Mouse (Mus musculus): ENCODE data around the gene Polr2b. TPM values are rescaled to one million over a fixed set of nuclear protein-coding genes. Genes with fewer than 3 reads are reported as not detected.

Gene Polr2b
- total and polyA plus RNA-seq, 3 experiments: 25.4 to 34.5 (median 34.1) TPM

- Histone ChIP-seq H3K4me3 (no peak overlapping the region), H3K9ac (ENCODE audit: low read depth, low read length) (no peak overlapping the region), H3K4me1 (ENCODE audit: control insufficient read depth, insufficient read depth, low read length) (peaks cover 14% of the 10 kb centered on the region), H3K36me3 (ENCODE audit: control insufficient read depth, insufficient read depth, low read length) (no peaks in the 10 kb centered on the region; the same call in 1 of the 2 replicates), H3K27me3 (ENCODE audit: control insufficient read depth, insufficient read depth, low read length) (no peaks in the 10 kb centered on the region), H3K27ac (peak overlapping the region; percentile 93; the same call in 1 of the 2 replicates), H3K79me2 (replicated peaks; ENCODE audit: control insufficient read depth, insufficient read depth, low read length) (no peaks in the 10 kb centered on the region)
- peak; percentile 84 to 90 for DNase-seq
- intact Hi-C loops (cut with DNase I): loop anchor here (1.0 kb wide), 2 partner anchors 106 to 111 kb away; no protein-coding TSS in a partner anchor
- TF ChIP-seq POLR2A (IDR thresholded peaks at IDR 0.05; ENCODE audit: insufficient read depth, low read depth, low read length) (no peak), CTCF (IDR thresholded peaks at IDR 0.05) (peak; percentile 100; the same call in 1 of the 2 replicates), EP300 (IDR thresholded peaks at IDR 0.05; ENCODE audit: insufficient read depth, low read depth, low read length) (peak; percentile 59; the same call in 1 of the 2 replicates)
- 17% methylated on average over 16 of the region's 16 CpGs for WGBS
These were observed 44.4 kb downstream of the Polr2b start for GRCm38 (mm10) chr5:77354361-77354787.

DNA sequence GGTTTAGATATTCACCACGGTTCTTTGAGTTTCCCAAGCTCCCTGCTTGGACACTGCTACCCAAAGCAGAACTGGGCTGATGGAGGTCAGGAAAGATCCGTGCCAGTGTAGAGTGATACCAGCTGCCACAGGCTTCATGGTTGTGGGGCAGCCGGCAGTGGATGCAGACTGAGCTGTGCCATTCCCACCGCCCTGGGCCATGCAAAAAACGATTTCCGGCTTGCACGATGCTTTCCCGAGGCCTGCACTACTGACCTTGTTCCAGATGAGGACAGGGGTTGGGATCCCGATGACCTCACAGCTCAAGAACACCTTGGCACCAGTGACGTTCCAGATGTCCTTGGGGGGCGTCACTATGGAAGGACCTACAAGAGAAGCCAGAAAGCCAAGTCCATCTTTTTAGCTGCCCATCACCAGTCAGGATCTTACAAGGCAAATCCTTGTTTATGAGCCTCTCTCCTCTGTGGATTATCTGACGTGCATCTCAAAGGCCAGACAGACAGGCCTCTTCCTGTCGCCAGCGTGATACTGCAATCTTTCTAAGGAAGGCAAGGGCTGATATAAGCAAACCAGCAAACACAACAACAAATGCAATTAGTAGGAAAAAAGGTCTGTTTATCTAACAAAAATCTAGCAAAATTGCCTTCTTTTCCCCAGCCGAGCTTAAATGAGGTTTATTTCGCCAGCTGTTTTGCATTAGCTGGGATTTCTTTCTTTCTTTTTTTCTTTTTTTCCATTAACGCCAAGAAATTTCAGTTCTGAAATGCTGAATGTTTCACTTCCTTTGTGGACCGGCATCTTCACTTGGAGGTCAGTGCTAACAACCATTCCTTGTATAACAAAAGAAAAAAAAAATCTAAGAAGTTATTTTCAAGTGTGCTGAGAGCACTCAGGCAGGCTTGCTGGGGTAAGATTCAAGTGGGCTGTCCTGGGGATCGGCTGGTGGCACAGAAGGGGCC, 45.6 kb downstream of the Polr2b start:
- no peak for TF ChIP-seq CTCF (IDR thresholded peaks at IDR 0.05)
- Histone ChIP-seq H3K9ac (ENCODE audit: low read depth, low read length) (peak overlapping the region; percentile 33; the same call in 1 of the 2 replicates), H3K27me3 (ENCODE audit: control insufficient read depth, insufficient read depth, low read length) (no peaks in the 10 kb centered on the region), H3K27ac (peak overlapping the region; percentile 93), H3K4me3 (no peak overlapping the region), H3K79me2 (replicated peaks; ENCODE audit: control insufficient read depth, insufficient read depth, low read length) (no peaks in the 10 kb centered on the region), H3K4me1 (ENCODE audit: control insufficient read depth, insufficient read depth, low read length) (peaks cover 18% of the 10 kb centered on the region), H3K36me3 (ENCODE audit: control insufficient read depth, insufficient read depth, low read length) (no peaks in the 10 kb centered on the region; the same call in 1 of the 2 replicates)
- no peak for DNase-seq
- 54% methylated on average over 19 of the region's 19 CpGs for WGBS
- intact Hi-C loops (cut with DNase I): loop anchor here (2.0 kb wide), 1 partner anchor 45 kb away; no protein-coding TSS in a partner anchor

DNA sequence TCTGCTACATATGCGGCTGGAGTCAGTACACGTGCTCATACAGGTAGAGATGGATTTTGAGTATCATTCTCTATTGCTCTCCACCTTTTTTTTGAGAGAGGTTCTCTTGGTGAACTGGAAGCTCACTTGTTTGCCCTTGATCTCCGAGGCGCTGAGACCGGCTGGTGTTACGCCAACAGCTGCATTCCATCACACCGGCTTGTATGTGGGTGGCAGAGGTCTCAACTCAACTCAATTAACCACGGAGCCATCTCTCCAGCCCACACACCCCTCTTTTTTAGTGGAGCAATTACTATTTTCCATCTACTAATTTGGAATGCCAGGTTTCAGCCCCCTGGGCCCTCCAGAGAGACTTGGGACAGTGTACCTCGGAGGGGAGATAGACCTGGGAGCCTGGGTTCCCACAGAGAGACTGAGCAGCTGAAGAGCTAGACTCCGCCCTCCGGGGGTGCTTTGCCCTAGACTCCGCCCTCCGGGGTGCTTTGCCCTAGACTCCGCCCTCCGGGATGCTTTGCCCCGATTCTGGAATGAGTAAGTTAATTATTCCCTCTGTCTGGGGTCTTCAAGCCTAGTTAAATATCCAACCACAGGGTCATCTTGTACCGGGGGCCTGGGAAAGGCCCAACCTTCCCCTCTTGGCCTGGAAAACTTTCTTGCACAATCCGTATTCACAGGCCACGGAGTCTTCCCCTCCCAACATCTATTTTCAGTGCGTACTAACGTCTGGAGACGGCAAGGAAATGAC, 47.6 kb downstream of the Polr2b start:
- peak; percentile 85 for DNase-seq
- peak overlapping the region; percentile 47 for H3K9ac ChIP-seq (ENCODE audit: low read depth, low read length)
- H3K4me3 ChIP-seq: peak overlapping the region; percentile 40
- H3K79me2 ChIP-seq (replicated peaks; ENCODE audit: control insufficient read depth, insufficient read depth, low read length): no peaks in the 10 kb centered on the region
- H3K27ac ChIP-seq: peak overlapping the region; percentile 93
- H3K4me1 ChIP-seq (ENCODE audit: control insufficient read depth, insufficient read depth, low read length): peaks cover 24% of the 10 kb centered on the region
- H3K36me3 ChIP-seq (ENCODE audit: control insufficient read depth, insufficient read depth, low read length): peaks cover 7% of the 10 kb centered on the region; the same call in 1 of the 2 replicates
- 0 out of 2 replicates have a peak, but pooled peaks have one; percentile 22 for TF ChIP-seq EP300 (IDR thresholded peaks at IDR 0.05; ENCODE audit: insufficient read depth, low read depth, low read length)
- no peak for TF ChIP-seq CTCF (IDR thresholded peaks at IDR 0.05)
- TF ChIP-seq POLR2A (IDR thresholded peaks at IDR 0.05; ENCODE audit: insufficient read depth, low read depth, low read length): peak; percentile 40; the same call in 1 of the 2 replicates
- 16% methylated on average over 22 of the region's 22 CpGs for WGBS
- H3K27me3 ChIP-seq (ENCODE audit: control insufficient read depth, insufficient read depth, low read length): no peaks in the 10 kb centered on the region
- intact Hi-C loops (cut with DNase I): loop anchor here (2.0 kb wide), 1 partner anchor 43 kb away; no protein-coding TSS in a partner anchor

- intact Hi-C loops (cut with DNase I): no loop called here
- Histone ChIP-seq H3K79me2 (replicated peaks; ENCODE audit: control insufficient read depth, insufficient read depth, low read length) (no peaks in the 10 kb centered on the region; the same call in 1 of the 2 replicates), H3K4me3 (peak overlapping the region; percentile 40), H3K4me1 (ENCODE audit: control insufficient read depth, insufficient read depth, low read length) (peaks cover 27% of the 10 kb centered on the region), H3K36me3 (ENCODE audit: control insufficient read depth, insufficient read depth, low read length) (peaks cover 13% of the 10 kb centered on the region; the same call in 1 of the 2 replicates), H3K27ac (peak overlapping the region; percentile 93), H3K27me3 (ENCODE audit: control insufficient read depth, insufficient read depth, low read length) (no peaks in the 10 kb centered on the region), H3K9ac (ENCODE audit: low read depth, low read length) (peak overlapping the region; percentile 56)
- DNase-seq: peak; percentile 74 to 76
- TF ChIP-seq CTCF (IDR thresholded peaks at IDR 0.05) (no peak), EP300 (IDR thresholded peaks at IDR 0.05; ENCODE audit: insufficient read depth, low read depth, low read length) (0 out of 2 replicates have a peak, but pooled peaks have one; percentile 6), POLR2A (IDR thresholded peaks at IDR 0.05; ENCODE audit: insufficient read depth, low read depth, low read length) (no peak)
- WGBS: 5% methylated on average over 10 of the region's 10 CpGs
These were observed 48.4 kb downstream of the Polr2b start for GRCm38 (mm10) chr5:77358347-77358746.

DNA sequence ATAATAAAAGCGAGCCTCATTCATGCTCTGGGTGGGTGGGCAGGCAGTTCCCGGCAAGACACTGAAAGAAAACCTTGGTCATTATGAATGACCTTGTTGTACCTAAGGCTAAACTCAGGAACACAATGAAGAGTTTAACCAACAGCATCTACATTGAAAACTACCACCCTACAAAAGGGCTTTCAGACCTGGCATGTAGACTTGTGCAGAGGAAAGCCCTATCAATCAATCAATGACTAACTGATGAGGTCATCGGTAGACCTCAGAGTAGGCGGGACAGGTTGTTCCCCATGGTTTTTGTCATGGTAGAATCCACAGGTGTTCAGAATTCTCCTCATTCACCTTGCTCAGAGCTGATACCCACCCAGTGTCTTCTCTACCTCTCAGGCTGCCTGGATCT, 50.0 kb downstream of the Polr2b start:
- no peaks in the 10 kb centered on the region; the same call in 1 of the 2 replicates for H3K79me2 ChIP-seq (replicated peaks; ENCODE audit: control insufficient read depth, insufficient read depth, low read length)
- 86% methylated on average over 4 of the region's 4 CpGs for WGBS
- H3K9ac ChIP-seq (ENCODE audit: low read depth, low read length): no peak overlapping the region
- no peaks in the 10 kb centered on the region for H3K27me3 ChIP-seq (ENCODE audit: control insufficient read depth, insufficient read depth, low read length)
- intact Hi-C loops (cut with DNase I): no loop called here
- H3K4me3 ChIP-seq: no peak overlapping the region
- H3K27ac ChIP-seq: peak overlapping the region; percentile 68
- H3K36me3 ChIP-seq (ENCODE audit: control insufficient read depth, insufficient read depth, low read length): peaks cover 21% of the 10 kb centered on the region
- TF ChIP-seq EP300 (IDR thresholded peaks at IDR 0.05; ENCODE audit: insufficient read depth, low read depth, low read length): no peak
- TF ChIP-seq CTCF (IDR thresholded peaks at IDR 0.05): no peak
- TF ChIP-seq POLR2A (IDR thresholded peaks at IDR 0.05; ENCODE audit: insufficient read depth, low read depth, low read length): no peak
- DNase-seq: no peak
- peaks cover 35% of the 10 kb centered on the region for H3K4me1 ChIP-seq (ENCODE audit: control insufficient read depth, insufficient read depth, low read length)

Measured in heart, adult 2 months (tissue).